Comparison of ENCODE assay signal across 15 mouse cellular contexts in genomic region chr12:104822838-104823599, GRCm38 (mm10). TPM values are rescaled to one million over a fixed set of nuclear protein-coding genes. Genes with fewer than 3 reads are reported as not detected.
DNase-seq lines count a peak whose midpoint lies in the region; ATAC-seq and TF ChIP-seq lines count a peak whose summit lies in the region.
"Had no signal": no experiment of that assay in that cellular context is flagged by ENCODE, and none has a peak within 500 bp of the region (broad histone marks: within the 10 kb centered on the region; RNA-seq: fewer than 3 reads in every experiment).

No protein-coding gene starts in this region.

- ATAC-seq in liver, embryonic 11.5 days (replicated peaks; ENCODE audit: low FRiP score), result no peak
- ATAC-seq in kidney, embryonic 16.5 days (ENCODE audit: low FRiP score, low TSS enrichment), result no peak
- ATAC-seq in liver, postnatal 0 days, result no peak
- no peak for ATAC-seq in hindbrain, embryonic 12.5 days (ENCODE audit: low FRiP score)
- ATAC-seq: forebrain, embryonic 15.5 days; Patski had no signal

- H3K27me3 ChIP-seq in liver, adult 2 months (ENCODE audit: control insufficient read depth, insufficient read depth, low read length), result no peaks in the 10 kb centered on the region
- H3K27me3 ChIP-seq in liver, embryonic 11.5 days (replicated peaks; ENCODE audit: control insufficient read depth, insufficient read depth, low read length), result no peaks in the 10 kb centered on the region
- H3K27me3 ChIP-seq in kidney, embryonic 16.5 days (ENCODE audit: insufficient read depth, low read length), result no peaks in the 10 kb centered on the region
- H3K27me3 ChIP-seq in liver, postnatal 0 days (ENCODE audit: insufficient read depth, low read length), result no peaks in the 10 kb centered on the region
- 0 out of 2 replicates have a peak, but pooled peaks cover 2% of the 10 kb centered on the region for H3K27me3 ChIP-seq in hindbrain, embryonic 12.5 days
- H3K27me3 ChIP-seq: forebrain, embryonic 15.5 days; hindbrain, embryonic 15.5 days; Patski had no signal

- no peak overlapping the region for H3K27ac ChIP-seq in liver, adult 2 months (replicated peaks; ENCODE audit: insufficient read depth, low read depth, low read length)
- H3K27ac ChIP-seq in liver, embryonic 11.5 days (ENCODE audit: low read depth, low read length), result no peak overlapping the region
- no peak overlapping the region; the same call in 1 of the 2 replicates for H3K27ac ChIP-seq in cortical plate, adult 2 months (ENCODE audit: insufficient read depth, low read length)
- peak overlapping the region; percentile 26 for H3K27ac ChIP-seq in kidney, embryonic 16.5 days (ENCODE audit: low read length)
- no peak overlapping the region for H3K27ac ChIP-seq in liver, postnatal 0 days (ENCODE audit: low read depth)
- no peak overlapping the region for H3K27ac ChIP-seq in hindbrain, embryonic 12.5 days
- H3K27ac ChIP-seq: forebrain, embryonic 15.5 days; hindbrain, embryonic 15.5 days had no signal

- H3K79me2 ChIP-seq in liver, adult 2 months (ENCODE audit: control insufficient read depth, insufficient read depth, low read length), result peaks cover 60% of the 10 kb centered on the region

- no peak overlapping the region for H3K4me2 ChIP-seq in liver, embryonic 11.5 days
- no peak overlapping the region for H3K4me2 ChIP-seq in kidney, embryonic 16.5 days (replicated peaks; ENCODE audit: low read depth, low read length)
- H3K4me2 ChIP-seq in liver, postnatal 0 days (ENCODE audit: low read depth, low read length), result no peak overlapping the region
- H3K4me2 ChIP-seq in hindbrain, embryonic 12.5 days (replicated peaks), result no peak overlapping the region
- H3K4me2 ChIP-seq: forebrain, embryonic 15.5 days; hindbrain, embryonic 15.5 days had no signal

- no peaks in the 10 kb centered on the region for H3K36me3 ChIP-seq in liver, adult 2 months (ENCODE audit: control insufficient read depth, insufficient read depth, low read length)
- H3K36me3 ChIP-seq in liver, embryonic 11.5 days (ENCODE audit: control insufficient read depth, insufficient read depth, low read length), result no peaks in the 10 kb centered on the region
- H3K36me3 ChIP-seq in kidney, embryonic 16.5 days (ENCODE audit: insufficient read depth, low read length), result no peaks in the 10 kb centered on the region
- H3K36me3 ChIP-seq in liver, postnatal 0 days (replicated peaks; ENCODE audit: insufficient read depth, low read length), result no peaks in the 10 kb centered on the region
- H3K36me3 ChIP-seq in hindbrain, embryonic 12.5 days, result no peaks in the 10 kb centered on the region
- H3K36me3 ChIP-seq: forebrain, embryonic 15.5 days; hindbrain, embryonic 15.5 days; midbrain, embryonic 10.5 days had no signal

- H3K9ac ChIP-seq in liver, adult 2 months (ENCODE audit: low read depth, low read length), result no peak overlapping the region
- H3K9ac ChIP-seq in liver, embryonic 11.5 days (ENCODE audit: low read depth, low read length), result no peak overlapping the region
- H3K9ac ChIP-seq in kidney, embryonic 16.5 days (replicated peaks; ENCODE audit: low read length), result no peak overlapping the region
- H3K9ac ChIP-seq in liver, postnatal 0 days (replicated peaks), result no peak overlapping the region
- H3K9ac ChIP-seq in hindbrain, embryonic 12.5 days, result no peak overlapping the region
- H3K9ac ChIP-seq: forebrain, embryonic 15.5 days; hindbrain, embryonic 15.5 days had no signal

- TF ChIP-seq EP300 in liver, postnatal 0 days (IDR thresholded peaks at IDR 0.05; ENCODE audit: low read depth), result no peak

- H3K4me1 ChIP-seq in liver, adult 2 months (ENCODE audit: control insufficient read depth, insufficient read depth, low read length), result peaks cover 36% of the 10 kb centered on the region
- H3K4me1 ChIP-seq in liver, embryonic 11.5 days (replicated peaks; ENCODE audit: control insufficient read depth, insufficient read depth, low read length), result peaks cover 15% of the 10 kb centered on the region
- peaks cover 2% of the 10 kb centered on the region; the same call in 1 of the 2 replicates for H3K4me1 ChIP-seq in cortical plate, adult 2 months (ENCODE audit: control insufficient read depth, insufficient read depth, low read length)
- peaks cover 40% of the 10 kb centered on the region for H3K4me1 ChIP-seq in kidney, embryonic 16.5 days (ENCODE audit: insufficient read depth, low read length)
- H3K4me1 ChIP-seq in liver, postnatal 0 days (ENCODE audit: insufficient read depth), result peaks cover 20% of the 10 kb centered on the region
- H3K4me1 ChIP-seq in hindbrain, embryonic 12.5 days, result peaks cover 20% of the 10 kb centered on the region

- WGBS in liver, adult 2 months, result 57% methylated on average over 10 of the region's 10 CpGs
- WGBS in liver, embryonic 11.5 days, result 86% methylated on average over 10 of the region's 10 CpGs
- WGBS in kidney, embryonic 16.5 days, result 81% methylated on average over 10 of the region's 10 CpGs
- WGBS in liver, postnatal 0 days (ENCODE audit: insufficient replicate concordance), result 84% methylated on average over 10 of the region's 10 CpGs
- 91% methylated on average over 10 of the region's 10 CpGs for WGBS in hindbrain, embryonic 12.5 days

- H3K4me3 ChIP-seq in liver, adult 2 months (ENCODE audit: insufficient read depth, low read depth, low read length), result no peak overlapping the region
- H3K4me3 ChIP-seq in liver, embryonic 11.5 days (ENCODE audit: low read depth, low read length), result no peak overlapping the region
- H3K4me3 ChIP-seq in cortical plate, adult 2 months (ENCODE audit: insufficient read depth, low read length), result no peak overlapping the region
- H3K4me3 ChIP-seq in kidney, embryonic 16.5 days (ENCODE audit: low read length), result no peak overlapping the region
- no peak overlapping the region for H3K4me3 ChIP-seq in liver, postnatal 0 days (ENCODE audit: low read depth, low read length)
- no peak overlapping the region for H3K4me3 ChIP-seq in hindbrain, embryonic 12.5 days
- H3K4me3 ChIP-seq: forebrain, embryonic 15.5 days; hindbrain, embryonic 15.5 days; midbrain, embryonic 10.5 days had no signal

- no peaks in the 10 kb centered on the region for H3K9me3 ChIP-seq in liver, embryonic 11.5 days (ENCODE audit: control insufficient read depth, low read length)
- H3K9me3 ChIP-seq in kidney, embryonic 16.5 days (ENCODE audit: low read length), result no peaks in the 10 kb centered on the region
- no peaks in the 10 kb centered on the region for H3K9me3 ChIP-seq in liver, postnatal 0 days (ENCODE audit: low read length)
- 0 out of 2 replicates have a peak, but pooled peaks cover 3% of the 10 kb centered on the region for H3K9me3 ChIP-seq in hindbrain, embryonic 12.5 days (replicated peaks)
- H3K9me3 ChIP-seq: forebrain, embryonic 15.5 days; hindbrain, embryonic 15.5 days; midbrain, embryonic 10.5 days had no signal

- no peak for TF ChIP-seq CTCF in liver, adult 2 months (IDR thresholded peaks at IDR 0.05; ENCODE audit: low read depth, low read length)
- TF ChIP-seq CTCF in cortical plate, adult 2 months (IDR thresholded peaks at IDR 0.05; ENCODE audit: extremely low read depth, insufficient read depth, low read length), result 0 out of 2 replicates have a peak, but pooled peaks have one; percentile 4
- TF ChIP-seq CTCF in liver, postnatal 0 days (IDR thresholded peaks at IDR 0.05; ENCODE audit: low read depth), result peak; percentile 50

- peak; percentile 87 for DNase-seq in liver, adult 2 months (ENCODE audit: extremely low read depth, low read depth, low spot score)
- no peak for DNase-seq in liver, embryonic 11.5 days (ENCODE audit: low spot score)
- DNase-seq in liver, postnatal 0 days, result no peak
- no peak for DNase-seq in frontal cortex, adult 2 months (ENCODE audit: extremely low spot score in 1 of 2, low spot score in 1 of 2)
- DNase-seq: cerebellum, adult 11-12 months; embryo, embryonic 11 days; layer of hippocampus, adult 9-11 months; thymus, adult 2 months had no signal

- TF ChIP-seq POLR2A in liver, adult 2 months (IDR thresholded peaks at IDR 0.05; ENCODE audit: extremely low read depth, insufficient read depth, low read length), result no peak
- TF ChIP-seq POLR2A in cortical plate, adult 2 months (IDR thresholded peaks at IDR 0.05; ENCODE audit: extremely low read depth, insufficient read depth, low read length), result no peak

RNA-seq across cellular contexts. Expression of gene Clmn, which starts 41.9 kb away (rescaled TPM):
- 20.4 and 22.4 TPM in 2 replicates for total RNA-seq in liver, adult 2 months (2014; rRNA removed)
- polyA plus RNA-seq in liver, adult 2 months (2012; rRNA removed), result 12.1 and 13.7 TPM in 2 replicates
- polyA plus RNA-seq in liver, embryonic 11.5 days (2014; fragmentation: Nextera tagmentation; extraction: Ambion mirVana), result 1.5 and 2.1 TPM in 2 replicates
- polyA plus RNA-seq in cortical plate, adult 2 months (2012; rRNA removed), result 20.6 and 21.2 TPM in 2 replicates
- polyA plus RNA-seq in kidney, embryonic 16.5 days (2015; fragmentation: Nextera tagmentation; extraction: Ambion mirVana), result 5.0 and 5.1 TPM in 2 replicates
- polyA plus RNA-seq in liver, postnatal 0 days (2015; fragmentation: Nextera tagmentation; extraction: Ambion mirVana), result 1.9 and 2.5 TPM in 2 replicates
- polyA plus RNA-seq in frontal cortex, adult 2 months (2012; rRNA removed), result 12.9 and 14.4 TPM in 2 replicates
- polyA plus RNA-seq in hindbrain, embryonic 12.5 days (2016; fragmentation: Nextera tagmentation; extraction: Ambion mirVana), result 2.8 and 4.1 TPM in 2 replicates
